Mouse (Mus musculus) C2C12 (cell line): ENCODE measurements around the gene Miox.

Experiments
- CEBPB ChIP-seq: IDR thresholded peaks from one replicate; pipeline ENCODE4 v1.6.1; 2011; ENCODE audit warnings: low read depth, mild to moderate bottlenecking, control low read depth, moderate library complexity
- CTCF ChIP-seq: IDR thresholded peaks from one replicate; pipeline ENCODE4 v1.5.1; 2011; ENCODE audit not compliant: control insufficient read depth, insufficient read depth, insufficient read length
- MAX ChIP-seq: IDR thresholded peaks from one replicate; pipeline ENCODE4 v1.6.1; 2011; ENCODE audit warnings: mild to moderate bottlenecking, control low read depth
- MYOD1 ChIP-seq: IDR thresholded peaks from one replicate; pipeline ENCODE4 v1.6.1; 2011; ENCODE audit warnings: low read depth; ENCODE audit not compliant: control insufficient read depth, insufficient read length
- MYOG ChIP-seq: IDR thresholded peaks from one replicate; pipeline ENCODE4 v1.6.1; 2011; ENCODE audit not compliant: control insufficient read depth, insufficient read length; ENCODE audit errors: extremely low read depth

DNA sequence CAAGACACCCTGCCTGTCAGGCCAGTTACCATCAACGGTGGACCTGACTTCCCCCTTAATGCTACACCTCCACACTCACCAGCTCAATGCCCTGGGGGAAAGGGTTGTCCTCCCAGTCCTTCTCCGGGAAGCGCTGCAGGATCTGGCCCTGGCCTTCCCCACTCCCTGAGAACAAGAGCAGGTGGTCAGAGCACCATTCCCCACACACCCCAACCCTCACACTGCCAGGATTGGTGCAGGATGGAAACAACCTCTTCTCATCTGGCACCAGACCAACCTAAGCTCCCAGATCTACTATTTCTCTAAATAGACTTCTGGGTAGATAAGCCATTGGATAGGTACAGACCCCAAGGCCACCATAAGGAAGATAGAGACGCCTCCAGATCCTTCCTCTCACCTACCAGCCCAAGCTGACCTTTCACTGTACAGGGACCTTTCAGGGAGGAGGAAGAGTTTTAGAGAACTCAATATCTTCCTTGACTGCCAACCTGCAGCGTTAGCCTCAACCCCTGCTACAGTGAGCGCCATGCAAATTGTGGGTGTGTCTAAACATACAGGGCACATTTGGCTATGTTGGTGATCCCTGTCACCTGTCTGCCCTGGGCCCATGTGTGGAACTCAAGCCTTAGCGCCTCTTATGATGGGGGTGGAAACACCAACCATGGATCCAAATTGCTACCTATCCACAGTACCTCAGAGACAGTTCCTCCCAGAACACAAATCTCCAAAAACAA lies 25.6 kb upstream of the Miox start:
- TF ChIP-seq MYOD1: no peak
- no peak for TF ChIP-seq CTCF
- TF ChIP-seq MYOG: no peak
- TF ChIP-seq CEBPB: no peak
- TF ChIP-seq MAX: no peak
